9 mouse cellular contexts compared by ENCODE assay signal in genomic region chr2:119024536-119025238, GRCm38 (mm10). TPM values are rescaled to one million over a fixed set of nuclear protein-coding genes. Genes with fewer than 3 reads are reported as not detected.
DNase-seq lines count a peak whose midpoint lies in the region; ATAC-seq and TF ChIP-seq lines count a peak whose summit lies in the region.
"Had no signal": no experiment of that assay in that cellular context is flagged by ENCODE, and none has a peak within 500 bp of the region (broad histone marks: within the 10 kb centered on the region; RNA-seq: fewer than 3 reads in every experiment).

No protein-coding gene starts in this region.

- 77% methylated on average over 9 of the region's 9 CpGs for WGBS in midbrain, embryonic 14.5 days
- WGBS in midbrain, embryonic 13.5 days, result 74% methylated on average over 9 of the region's 9 CpGs
- 72% methylated on average over 9 of the region's 9 CpGs for WGBS in intestine, embryonic 15.5 days

- H3K4me2 ChIP-seq in midbrain, embryonic 14.5 days (ENCODE audit: low read length), result no peak overlapping the region
- H3K4me2 ChIP-seq in midbrain, embryonic 13.5 days (replicated peaks), result no peak overlapping the region
- H3K4me2 ChIP-seq in intestine, embryonic 15.5 days (replicated peaks), result no peak overlapping the region
- H3K4me2 ChIP-seq: forebrain, embryonic 13.5 days had no signal

- ATAC-seq in midbrain, embryonic 14.5 days (ENCODE audit: low FRiP score, low TSS enrichment), result no peak
- no peak for ATAC-seq in midbrain, embryonic 13.5 days
- ATAC-seq in megakaryocyte-erythroid progenitor cell, adult 5-6 weeks (replicated peaks; ENCODE audit: low FRiP score, low TSS enrichment, poor library complexity, severe bottlenecking), result peak; percentile 89
- ATAC-seq in intestine, embryonic 15.5 days, result no peak
- ATAC-seq: forebrain, embryonic 13.5 days had no signal

- no peak overlapping the region for H3K9ac ChIP-seq in midbrain, embryonic 14.5 days (replicated peaks; ENCODE audit: low read length)
- H3K9ac ChIP-seq in midbrain, embryonic 13.5 days (replicated peaks), result no peak overlapping the region
- H3K9ac ChIP-seq in intestine, embryonic 15.5 days, result no peak overlapping the region
- H3K9ac ChIP-seq: forebrain, embryonic 13.5 days had no signal

- peaks cover 30% of the 10 kb centered on the region for H3K36me3 ChIP-seq in midbrain, embryonic 14.5 days (ENCODE audit: control insufficient read depth, insufficient read depth, low read length)
- peaks cover 39% of the 10 kb centered on the region for H3K36me3 ChIP-seq in midbrain, embryonic 13.5 days
- H3K36me3 ChIP-seq in intestine, embryonic 15.5 days, result peaks cover 19% of the 10 kb centered on the region; the same call in 1 of the 2 replicates

- intact Hi-C loops in gastrocnemius, adult 2 months (cut with DNase I), result no loop called here
- intact Hi-C loops in gastrocnemius, postnatal 14 days (cut with DNase I; ENCODE audit: low total_unique reads), result no loop called here

- TF ChIP-seq CTCF in gastrocnemius, adult 2 months (IDR thresholded peaks at IDR 0.05), result peak; percentile 40

- H3K9me3 ChIP-seq in midbrain, embryonic 14.5 days (ENCODE audit: control insufficient read depth, low read length), result no peaks in the 10 kb centered on the region
- H3K9me3 ChIP-seq in midbrain, embryonic 13.5 days, result no peaks in the 10 kb centered on the region
- no peaks in the 10 kb centered on the region for H3K9me3 ChIP-seq in intestine, embryonic 15.5 days
- H3K9me3 ChIP-seq: forebrain, embryonic 13.5 days had no signal

- no peaks in the 10 kb centered on the region for H3K27me3 ChIP-seq in midbrain, embryonic 14.5 days (ENCODE audit: control insufficient read depth, insufficient read depth, low read length)
- H3K27me3 ChIP-seq in midbrain, embryonic 13.5 days, result no peaks in the 10 kb centered on the region
- H3K27me3 ChIP-seq in intestine, embryonic 15.5 days (replicated peaks), result no peaks in the 10 kb centered on the region
- H3K27me3 ChIP-seq: forebrain, embryonic 13.5 days had no signal

- DNase-seq in gastrocnemius, adult 2 months, result no peak
- no peak for DNase-seq in gastrocnemius, postnatal 14 days
- DNase-seq in midbrain, embryonic 14.5 days, result peak; percentile 11
- peak; percentile 84 for DNase-seq in c-Kit-positive CD71-positive TER-119-positive erythroid progenitor cells, embryonic 14.5 days (ENCODE audit: low spot score)
- DNase-seq in right cerebral cortex, postnatal 14 days, result no peak

- H3K27ac ChIP-seq in gastrocnemius, adult 2 months, result no peak overlapping the region
- no peak overlapping the region for H3K27ac ChIP-seq in midbrain, embryonic 14.5 days (replicated peaks; ENCODE audit: low read depth, low read length)
- H3K27ac ChIP-seq in midbrain, embryonic 13.5 days, result no peak overlapping the region
- no peak overlapping the region for H3K27ac ChIP-seq in intestine, embryonic 15.5 days
- H3K27ac ChIP-seq: forebrain, embryonic 13.5 days had no signal

- H3K4me3 ChIP-seq in gastrocnemius, adult 2 months, result no peak overlapping the region
- H3K4me3 ChIP-seq in midbrain, embryonic 14.5 days (replicated peaks; ENCODE audit: low read depth, low read length), result no peak overlapping the region
- H3K4me3 ChIP-seq in midbrain, embryonic 13.5 days (replicated peaks), result no peak overlapping the region
- no peak overlapping the region for H3K4me3 ChIP-seq in intestine, embryonic 15.5 days (replicated peaks)
- H3K4me3 ChIP-seq: forebrain, embryonic 13.5 days had no signal

- peaks cover 5% of the 10 kb centered on the region for H3K4me1 ChIP-seq in midbrain, embryonic 14.5 days (ENCODE audit: control insufficient read depth, insufficient read depth, low read length)
- H3K4me1 ChIP-seq in midbrain, embryonic 13.5 days (replicated peaks), result peaks cover 18% of the 10 kb centered on the region
- H3K4me1 ChIP-seq in intestine, embryonic 15.5 days (replicated peaks), result peaks cover 8% of the 10 kb centered on the region

RNA-seq across cellular contexts. Expression of gene Ccdc32, which starts 4.5 kb away (rescaled TPM):
- total RNA-seq in gastrocnemius, adult 2 months (2021), result 1 to 10 TPM; 3.2 to 4.8 TPM
- total RNA-seq in gastrocnemius, postnatal 14 days (2021), result 1 to 10 TPM; 5.6 to 6.2 TPM
- 37.0 and 40.6 TPM in 2 replicates for polyA plus RNA-seq in midbrain, embryonic 14.5 days (2014; fragmentation: Nextera tagmentation; extraction: Ambion mirVana)
- polyA plus RNA-seq in midbrain, embryonic 13.5 days (2015; fragmentation: Nextera tagmentation; extraction: Ambion mirVana), result 30.7 and 31.9 TPM in 2 replicates
- total RNA-seq in megakaryocyte-erythroid progenitor cell, adult 5-6 weeks (2014; fragmentation: Nextera tagmentation), result 15.1 and 18.7 TPM in 2 replicates
- total RNA-seq in megakaryocyte-erythroid progenitor cell, adult 5-6 weeks (2017), result 16.6 and 18.7 TPM in 2 replicates
- 30.4 and 30.6 TPM in 2 replicates for polyA plus RNA-seq in intestine, embryonic 15.5 days (2015; fragmentation: Nextera tagmentation; extraction: Ambion mirVana)

RNA-seq across cellular contexts. Expression of gene Rpusd2, which starts 9.9 kb away (rescaled TPM):
- total RNA-seq in gastrocnemius, adult 2 months (2021), result 1 to 10 TPM; 2.8 to 3.4 TPM
- total RNA-seq in gastrocnemius, postnatal 14 days (2021), result 1 to 10 TPM; 2.7 to 3.5 TPM
- 4.5 and 5.0 TPM in 2 replicates for polyA plus RNA-seq in midbrain, embryonic 14.5 days (2014; fragmentation: Nextera tagmentation; extraction: Ambion mirVana)
- polyA plus RNA-seq in midbrain, embryonic 13.5 days (2015; fragmentation: Nextera tagmentation; extraction: Ambion mirVana), result 5.6 and 5.8 TPM in 2 replicates
- total RNA-seq in megakaryocyte-erythroid progenitor cell, adult 5-6 weeks (2014; fragmentation: Nextera tagmentation), result 19.0 and 25.4 TPM in 2 replicates
- 20.1 and 23.0 TPM in 2 replicates for total RNA-seq in megakaryocyte-erythroid progenitor cell, adult 5-6 weeks (2017)
- polyA plus RNA-seq in intestine, embryonic 15.5 days (2015; fragmentation: Nextera tagmentation; extraction: Ambion mirVana), result 4.8 and 4.9 TPM in 2 replicates

RNA-seq across cellular contexts. Expression of gene Knl1, which starts 22.2 kb away (rescaled TPM):
- total RNA-seq in gastrocnemius, adult 2 months (2021), result under 1 TPM; 0.03 to 0.06 TPM
- 1 to 10 TPM; 2.2 to 2.3 TPM for total RNA-seq in gastrocnemius, postnatal 14 days (2021)
- polyA plus RNA-seq in midbrain, embryonic 14.5 days (2014; fragmentation: Nextera tagmentation; extraction: Ambion mirVana), result 7.1 and 11.4 TPM in 2 replicates
- 26.6 and 30.8 TPM in 2 replicates for polyA plus RNA-seq in midbrain, embryonic 13.5 days (2015; fragmentation: Nextera tagmentation; extraction: Ambion mirVana)
- total RNA-seq in megakaryocyte-erythroid progenitor cell, adult 5-6 weeks (2014; fragmentation: Nextera tagmentation), result 79.0 and 81.2 TPM in 2 replicates
- 89.9 and 91.0 TPM in 2 replicates for total RNA-seq in megakaryocyte-erythroid progenitor cell, adult 5-6 weeks (2017)
- 41.9 and 53.7 TPM in 2 replicates for polyA plus RNA-seq in intestine, embryonic 15.5 days (2015; fragmentation: Nextera tagmentation; extraction: Ambion mirVana)

Comparison
In these comparisons a context has a peak if more than half of its experiments do, and no peak if none do; other contexts are left out.
1. DNase-seq: peak in midbrain, embryonic 14.5 days (single experiment) and c-Kit-positive CD71-positive TER-119-positive erythroid progenitor cells, embryonic 14.5 days (single experiment); none in gastrocnemius, adult 2 months (single experiment), gastrocnemius, postnatal 14 days (single experiment) and right cerebral cortex, postnatal 14 days (single experiment).
2. RNA of gene Rpusd2, which starts 9.9 kb away (total RNA-seq): 19.0 to 25.4 TPM in megakaryocyte-erythroid progenitor cell, adult 5-6 weeks; 2.7 to 3.5 TPM in gastrocnemius, postnatal 14 days and 2.8 to 3.4 TPM in gastrocnemius, adult 2 months; every median in the first group is over 4 times any median in the second.
3. RNA of gene Knl1, which starts 22.2 kb away (total RNA-seq): 79.0 to 91.0 TPM in megakaryocyte-erythroid progenitor cell, adult 5-6 weeks; 2.2 to 2.3 TPM in gastrocnemius, postnatal 14 days and 0.03 to 0.06 TPM in gastrocnemius, adult 2 months; every median in the first group is over 10 times any median in the second.